Mouse (Mus musculus): ENCODE data around the gene Tnfrsf14.

DNA sequence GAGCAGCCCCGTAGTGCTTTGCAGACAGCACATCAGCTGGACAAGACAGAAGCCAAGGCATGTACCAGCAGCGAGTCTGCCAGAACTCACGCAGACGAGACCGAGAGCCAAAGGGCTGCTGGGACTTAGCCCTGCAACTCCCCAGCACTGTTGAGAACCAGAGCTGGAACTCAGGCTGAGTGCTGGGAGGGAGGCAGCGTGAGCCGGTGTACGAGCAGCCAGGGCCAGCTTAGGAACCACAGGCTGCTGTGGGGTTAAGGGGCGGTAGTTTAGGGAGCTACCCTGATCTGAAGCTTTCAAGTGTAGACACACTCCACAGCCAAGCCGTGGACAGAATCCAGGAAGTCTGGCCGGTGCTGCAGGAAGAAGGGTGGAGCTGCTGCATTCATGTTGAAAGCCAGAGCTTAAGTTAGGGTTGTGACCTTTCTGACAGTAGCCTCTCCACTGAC, 45.8 kb upstream of the Tnfrsf14 start:
- TF ChIP-seq CTCF (IDR thresholded peaks at IDR 0.05; ENCODE audit: low read depth, low read length) = no peak
- no peak for TF ChIP-seq POLR2A (IDR thresholded peaks at IDR 0.05; ENCODE audit: borderline replicate concordance, low read depth, low read length)

Measured in bone marrow macrophage, adult 2 months (primary cell).